Mouse (Mus musculus) neutrophil, adult 59 days (primary cell): ENCODE results near the gene 4930555G01Rik. TPM values are rescaled to one million over a fixed set of nuclear protein-coding genes. Genes with fewer than 3 reads are reported as not detected.

ENCODE experiments used
- total RNA-seq, 2 experiments: library from RNA; stranded (reverse); gene quantifications; 1 replicate in 1 of 2; 2 replicates in 1 of 2; pipeline ENCODE4 v1.2.4; 2023

4930555G01Rik gene
- not detected for total RNA-seq

GRCm38 (mm10) chr14:5050329-5050728, at the start of gene 4930555G01Rik:
Gene 4930555G01Rik, plus strand, starts transcription at chr14:5050629.

GRCm38 (mm10) chr14:5015591-5015990, 34.8 kb upstream of the 4930555G01Rik start, which contains the start of gene Gm3298:
Gene Gm3298, plus strand, starts transcription at chr14:5015891.

GRCm38 (mm10) chr14:5070611-5071490, 20.4 kb downstream of the 4930555G01Rik start, which contains the start of gene Gm8281:
Gene Gm8281, plus strand, starts transcription at chr14:5071040.

Other genes starting within 250 kb of the 4930555G01Rik start
- gene Gm3269, start 212.5 kb upstream of the 4930555G01Rik start, total RNA-seq = not detected
- not detected for gene Gm3264, start 195.1 kb upstream of the 4930555G01Rik start, total RNA-seq
- gene Gm3278, start 158.2 kb upstream of the 4930555G01Rik start, total RNA-seq = not detected
- not detected for gene Gm8297, start 66.7 kb upstream of the 4930555G01Rik start, total RNA-seq
- gene Gm3298, start 34.7 kb upstream of the 4930555G01Rik start, total RNA-seq = not detected
- gene Gm8281, start 20.4 kb downstream of the 4930555G01Rik start, total RNA-seq = not detected
- not detected for gene Gm8279, start 80.9 kb downstream of the 4930555G01Rik start, total RNA-seq
- gene Gm3317, start 113.9 kb downstream of the 4930555G01Rik start, total RNA-seq = not detected
- gene Gm8271, start 135.2 kb downstream of the 4930555G01Rik start, total RNA-seq = not detected
- not detected for gene Gm3526, start 210.0 kb downstream of the 4930555G01Rik start, total RNA-seq